Mouse (Mus musculus) myocyte (in vitro differentiated cells): ENCODE data around the gene Ldb1.

Experiments used
- CEBPB ChIP-seq: IDR thresholded peaks from 2 replicates; pipeline ENCODE4 v1.6.1; 2011; ENCODE audit warnings: mild to moderate bottlenecking, moderate library complexity; ENCODE audit not compliant: poor library complexity, insufficient read depth, severe bottlenecking
- E2F4 ChIP-seq: IDR thresholded peaks from one replicate; pipeline ENCODE4 v1.6.1; 2011; ENCODE audit warnings: mild to moderate bottlenecking, control low read depth, moderate library complexity; ENCODE audit not compliant: insufficient read depth
- MAX ChIP-seq: IDR thresholded peaks from one replicate; pipeline ENCODE4 v1.6.1; 2011; ENCODE audit warnings: low read depth, mild to moderate bottlenecking, control low read depth
- MYOD1 ChIP-seq, 3 experiments: IDR thresholded peaks; one replicate each; pipeline ENCODE4 v1.6.1; 2011; ENCODE audit warnings: control low read depth in 2 of 3, low read depth in 2 of 3, mild to moderate bottlenecking in 2 of 3, moderate library complexity in 1 of 3; ENCODE audit not compliant: insufficient read length in 2 of 3, control insufficient read depth in 1 of 3
- MYOG ChIP-seq, 3 experiments: IDR thresholded peaks; one replicate each; pipeline ENCODE4 v1.6.1; 2011; ENCODE audit warnings: control low read depth in 2 of 3, low read depth in 2 of 3, mild to moderate bottlenecking in 2 of 3; ENCODE audit not compliant: insufficient read length in 2 of 3, control insufficient read depth in 1 of 3, insufficient read depth in 1 of 3
- POLR2A ChIP-seq: IDR thresholded peaks from one replicate; pipeline ENCODE4 v1.6.1; 2011; ENCODE audit warnings: low read depth, mild to moderate bottlenecking, control low read depth, moderate library complexity; ENCODE audit not compliant: insufficient read length
- POLR2AphosphoS2 ChIP-seq: IDR thresholded peaks from one replicate; pipeline ENCODE4 v1.6.1; 2011; ENCODE audit warnings: low read depth, control low read depth; ENCODE audit not compliant: insufficient read length
- REST ChIP-seq: IDR thresholded peaks from one replicate; pipeline ENCODE4 v1.6.1; 2011; ENCODE audit warnings: mild to moderate bottlenecking, control low read depth, moderate library complexity; ENCODE audit not compliant: insufficient read depth, insufficient read length
- TCF12 ChIP-seq: IDR thresholded peaks from one replicate; pipeline ENCODE4 v1.6.1; 2011; ENCODE audit warnings: mild to moderate bottlenecking, control low read depth; ENCODE audit not compliant: poor library complexity, insufficient read depth, severe bottlenecking
- TCF3 ChIP-seq: IDR thresholded peaks from one replicate; pipeline ENCODE4 v1.6.1; 2011; ENCODE audit warnings: low read depth, control low read depth; ENCODE audit not compliant: insufficient read length
- USF1 ChIP-seq: IDR thresholded peaks from one replicate; pipeline ENCODE4 v1.6.1; 2011; ENCODE audit warnings: low read depth, mild to moderate bottlenecking, control low read depth, moderate library complexity

- TF ChIP-seq POLR2A (no peak), MYOG (IDR thresholded peaks at IDR 0.05; ENCODE audit: control insufficient read depth in 1 of 3, insufficient read depth in 1 of 3, insufficient read length in 2 of 3, low read depth in 2 of 3) (no peak), MYOD1 (IDR thresholded peaks at IDR 0.05; ENCODE audit: control insufficient read depth in 1 of 3, insufficient read length in 2 of 3, low read depth in 2 of 3) (no peak), TCF12 (no peak), USF1 (no peak), E2F4 (no peak), TCF3 (no peak), POLR2AphosphoS2 (no peak), CEBPB (no peak), MAX (no peak), REST (no peak)
Measured at GRCm38 (mm10) chr19:46068054-46068453, 23.0 kb upstream of the Ldb1 start.
